Comparison of ENCODE assay signal across 8 mouse cellular contexts in genomic region chr8:95434686-95435439, GRCm38 (mm10). TPM values are rescaled to one million over a fixed set of nuclear protein-coding genes. Genes with fewer than 3 reads are reported as not detected.
DNase-seq lines count a peak whose midpoint lies in the region; ATAC-seq and TF ChIP-seq lines count a peak whose summit lies in the region.

TSS of gene Cfap20 (minus strand) at chr8:95434869.

- H3K9ac ChIP-seq in embryonic facial prominence, embryonic 14.5 days (ENCODE audit: low read depth, low read length), result peak within 1 kb of the TSS; percentile 94
- H3K9ac ChIP-seq in heart, adult 2 months (ENCODE audit: low read depth, low read length), result peak within 1 kb of the TSS; percentile 89
- H3K9ac ChIP-seq in limb, embryonic 13.5 days, result peak within 1 kb of the TSS; percentile 93
- H3K9ac ChIP-seq in midbrain, embryonic 16.5 days (ENCODE audit: low read depth, low read length), result peak within 1 kb of the TSS; percentile 79

- H3K4me2 ChIP-seq in embryonic facial prominence, embryonic 14.5 days (ENCODE audit: low read depth, low read length), result peak within 1 kb of the TSS; percentile 81
- H3K4me2 ChIP-seq in limb, embryonic 13.5 days (replicated peaks), result peak within 1 kb of the TSS; percentile 91
- peak within 1 kb of the TSS; percentile 70 for H3K4me2 ChIP-seq in midbrain, embryonic 16.5 days (ENCODE audit: low read length)

- ATAC-seq in embryonic facial prominence, embryonic 14.5 days (ENCODE audit: low read depth), result peak; percentile 95
- ATAC-seq in limb, embryonic 13.5 days (ENCODE audit: low FRiP score, low read depth), result peak; percentile 97
- peak; percentile 95 for ATAC-seq in midbrain, embryonic 16.5 days

- peak; percentile 64 for TF ChIP-seq POLR2A in heart, adult 2 months (IDR thresholded peaks at IDR 0.05; ENCODE audit: insufficient read depth, low read depth, low read length)

- peak; percentile 99 for DNase-seq in 3T3-L1 (ENCODE audit: low read depth, low spot score)
- DNase-seq in adrenal gland, postnatal 4 days (ENCODE audit: low spot score in 2 of 2), result peak; percentile 99 to 100
- peak; percentile 99 for DNase-seq in embryonic facial prominence, embryonic 14.5 days (ENCODE audit: low spot score)
- peak; percentile 100 for DNase-seq in heart, adult 2 months
- peak; percentile 99 to 100 for DNase-seq in kidney, adult 8-10 months
- DNase-seq in spleen, postnatal 10 days (ENCODE audit: low spot score in 2 of 2), result peak; percentile 96 to 99

- no peaks in the 10 kb centered on the region for H3K27me3 ChIP-seq in embryonic facial prominence, embryonic 14.5 days (replicated peaks; ENCODE audit: control insufficient read depth, insufficient read depth, low read length)
- no peaks in the 10 kb centered on the region for H3K27me3 ChIP-seq in heart, adult 2 months (ENCODE audit: control insufficient read depth, insufficient read depth, low read length)
- no peaks in the 10 kb centered on the region for H3K27me3 ChIP-seq in limb, embryonic 13.5 days
- H3K27me3 ChIP-seq in midbrain, embryonic 16.5 days (ENCODE audit: control insufficient read depth, insufficient read depth, low read depth, low read length), result no peaks in the 10 kb centered on the region

- 2% methylated on average over 23 of the region's 51 CpGs for WGBS in embryonic facial prominence, embryonic 14.5 days
- WGBS in heart, adult 2 months, result under 1% methylated on average over 51 of the region's 51 CpGs
- WGBS in limb, embryonic 13.5 days, result under 1% methylated on average over 49 of the region's 51 CpGs
- under 1% methylated on average over 51 of the region's 51 CpGs for WGBS in midbrain, embryonic 16.5 days

- TF ChIP-seq CTCF in heart, adult 2 months (IDR thresholded peaks at IDR 0.05), result 0 out of 2 replicates have a peak, but pooled peaks have one; percentile 14

- intact Hi-C loops in heart, adult 2 months (cut with DNase I), result loop anchor here (5.0 kb wide), 2 partner anchors 52 to 183 kb away; no protein-coding TSS in a partner anchor

- H3K4me3 ChIP-seq in embryonic facial prominence, embryonic 14.5 days (ENCODE audit: low read depth, low read length), result peak within 1 kb of the TSS; percentile 90
- H3K4me3 ChIP-seq in heart, adult 2 months, result peak within 1 kb of the TSS; percentile 99
- peak within 1 kb of the TSS; percentile 95 for H3K4me3 ChIP-seq in limb, embryonic 13.5 days
- H3K4me3 ChIP-seq in midbrain, embryonic 16.5 days (ENCODE audit: low read depth, low read length), result peak within 1 kb of the TSS; percentile 69

- peak; percentile 78 for TF ChIP-seq EP300 in heart, adult 2 months (IDR thresholded peaks at IDR 0.05; ENCODE audit: insufficient read depth, low read depth, low read length)

- H3K9me3 ChIP-seq in embryonic facial prominence, embryonic 14.5 days (ENCODE audit: control insufficient read depth, low read length), result no peaks in the 10 kb centered on the region
- H3K9me3 ChIP-seq in limb, embryonic 13.5 days, result no peaks in the 10 kb centered on the region
- no peaks in the 10 kb centered on the region for H3K9me3 ChIP-seq in midbrain, embryonic 16.5 days (replicated peaks; ENCODE audit: control insufficient read depth, low read length, poor library complexity, severe bottlenecking)

- H3K79me2 ChIP-seq in heart, adult 2 months (replicated peaks; ENCODE audit: control insufficient read depth, insufficient read depth, low read length), result peaks cover 3% of the 10 kb centered on the region; the same call in 1 of the 2 replicates

- H3K27ac ChIP-seq in embryonic facial prominence, embryonic 14.5 days (replicated peaks; ENCODE audit: low read depth, low read length), result peak within 1 kb of the TSS; percentile 93
- peak within 1 kb of the TSS; percentile 96 for H3K27ac ChIP-seq in heart, adult 2 months
- peak within 1 kb of the TSS; percentile 87 for H3K27ac ChIP-seq in limb, embryonic 13.5 days
- H3K27ac ChIP-seq in midbrain, embryonic 16.5 days (ENCODE audit: low read length), result peak within 1 kb of the TSS; percentile 88

- H3K4me1 ChIP-seq in embryonic facial prominence, embryonic 14.5 days (ENCODE audit: control insufficient read depth, insufficient read depth, low read length), result peaks cover 16% of the 10 kb centered on the region
- peaks cover 5% of the 10 kb centered on the region for H3K4me1 ChIP-seq in heart, adult 2 months (ENCODE audit: control insufficient read depth, insufficient read depth, low read length)
- peaks cover 31% of the 10 kb centered on the region for H3K4me1 ChIP-seq in limb, embryonic 13.5 days
- peaks cover 34% of the 10 kb centered on the region for H3K4me1 ChIP-seq in midbrain, embryonic 16.5 days (ENCODE audit: control insufficient read depth, insufficient read depth, low read length)

- H3K36me3 ChIP-seq in embryonic facial prominence, embryonic 14.5 days (ENCODE audit: control insufficient read depth, insufficient read depth, low read length), result no peaks in the 10 kb centered on the region
- peaks cover 11% of the 10 kb centered on the region for H3K36me3 ChIP-seq in heart, adult 2 months (ENCODE audit: control insufficient read depth, insufficient read depth, low read length)
- H3K36me3 ChIP-seq in limb, embryonic 13.5 days, result no peaks in the 10 kb centered on the region
- no peaks in the 10 kb centered on the region for H3K36me3 ChIP-seq in midbrain, embryonic 16.5 days (ENCODE audit: control insufficient read depth, insufficient read depth, low read length)

RNA-seq across cellular contexts. Expression of gene Cfap20, which starts in this region (rescaled TPM):
- total RNA-seq in adrenal gland, postnatal 4 days (2021), result 10 to 100 TPM; 93.7 to 97.4 TPM
- 150 and 152 TPM in 2 replicates for polyA plus RNA-seq in embryonic facial prominence, embryonic 14.5 days (2014; fragmentation: Nextera tagmentation; extraction: Ambion mirVana)
- 10 to 100 TPM; 21.8 to 24.2 TPM for total RNA-seq in heart, adult 2 months (2021)
- polyA plus RNA-seq in heart, adult 2 months (2012; rRNA removed), result 27.4 and 35.2 TPM in 2 replicates
- 154 and 161 TPM in 2 replicates for polyA plus RNA-seq in limb, embryonic 13.5 days (2015; fragmentation: Nextera tagmentation; extraction: Ambion mirVana)
- polyA plus RNA-seq in midbrain, embryonic 16.5 days (2015; fragmentation: Nextera tagmentation; extraction: Ambion mirVana), result 122 and 128 TPM in 2 replicates

Comparison
In these comparisons a context has a peak if more than half of its experiments do, and no peak if none do; other contexts are left out.
1. Peak in every context shown above with its lines: DNase-seq, ATAC-seq, H3K4me3 ChIP-seq and H3K27ac ChIP-seq.